Mouse (Mus musculus) liver, postnatal 0 days (tissue): ENCODE results near the gene Gsdma2. TPM values are rescaled to one million over a fixed set of nuclear protein-coding genes. Genes with fewer than 3 reads are reported as not detected.
"Not testable (repeated sequence)": the region's sequence is repeated elsewhere in the genome, so short reads cannot be mapped to it uniquely, and the experiment has no call there.

Source experiments
- ATAC-seq: fragments of 200-750 bp; cut with Nextera tagmentation; 2 replicates; pipeline ENCODE4 v1.8.0; 2017; ENCODE audit warnings: mild to moderate bottlenecking, moderate library complexity
- DNase-seq: peaks from one replicate; pipeline ENCODE4 v3.0.0-alpha.2; 2016
- H3K27ac ChIP-seq: fragments of 300-500 bp; sonication (generic); 2 replicates; pipeline ENCODE4 v1.5.1; 2014; ENCODE audit warnings: antibody characterized with exemption, moderate library complexity, mild to moderate bottlenecking, low read depth
- H3K27me3 ChIP-seq: fragments of 300-500 bp; sonication (generic); 2 replicates; pipeline ENCODE4 v1.6.1; 2014; ENCODE audit warnings: low read length, control low read depth, mixed read lengths; ENCODE audit not compliant: insufficient read depth
- H3K36me3 ChIP-seq: fragments of 300-500 bp; sonication (generic); replicated peaks from 2 replicates; pipeline ENCODE4 v1.6.1; 2014; ENCODE audit warnings: mild to moderate bottlenecking, control low read depth, low read length, moderate library complexity, mixed read lengths; ENCODE audit not compliant: insufficient read depth
- H3K4me1 ChIP-seq: fragments of 300-500 bp; sonication (generic); 2 replicates; pipeline ENCODE4 v1.6.1; 2014; ENCODE audit warnings: antibody characterized with exemption, mild to moderate bottlenecking, control low read depth; ENCODE audit not compliant: insufficient read depth
- H3K4me2 ChIP-seq: fragments of 300-500 bp; sonication (generic); 2 replicates; pipeline ENCODE4 v1.6.1; 2014; ENCODE audit warnings: low read depth, mild to moderate bottlenecking, low read length, moderate library complexity, mixed read lengths
- H3K4me3 ChIP-seq: fragments of 300-500 bp; sonication (generic); 2 replicates; pipeline ENCODE4 v1.5.1; 2014; ENCODE audit warnings: low read depth, low read length
- H3K9ac ChIP-seq: fragments of 300-500 bp; sonication (generic); replicated peaks from 2 replicates; pipeline ENCODE4 v1.6.1; 2014; ENCODE audit warnings: mild to moderate bottlenecking, moderate library complexity
- H3K9me3 ChIP-seq: fragments of 300-500 bp; sonication (generic); 2 replicates; pipeline ENCODE4 v1.6.1; 2016; ENCODE audit warnings: mild to moderate bottlenecking, control low read depth, low read length, mixed read lengths
- CTCF ChIP-seq: sonication (generic); IDR thresholded peaks from 2 replicates; pipeline ENCODE4 v1.5.1; 2016; ENCODE audit warnings: antibody characterized with exemption, low read depth
- EP300 ChIP-seq: IDR thresholded peaks from 2 replicates; pipeline ENCODE4 v1.6.1; 2016; ENCODE audit warnings: antibody characterized with exemption, low read depth, mild to moderate bottlenecking
- WGBS: fragments of 180-500 bp; shearing (Covaris S2); extraction: QIAGEN DNeasy Blood & Tissue Kit; methylation state at CpG from one replicate; pipeline ENCODE4 v1.1.7; 2014; ENCODE audit not compliant: insufficient replicate concordance; 5-methylcytosine and 5-hydroxymethylcytosine counted together
- polyA plus RNA-seq: library from polyadenylated mRNA; unstranded; fragments of >200 nt; fragmentation: Nextera tagmentation; extraction: Ambion mirVana; gene quantifications from 2 replicates; pipeline ENCODE4 v1.2.1, GENCODE M21; 2015

Gene Gsdma2
- polyA plus RNA-seq, 1 experiment from 2014 or later: not detected

DNA sequence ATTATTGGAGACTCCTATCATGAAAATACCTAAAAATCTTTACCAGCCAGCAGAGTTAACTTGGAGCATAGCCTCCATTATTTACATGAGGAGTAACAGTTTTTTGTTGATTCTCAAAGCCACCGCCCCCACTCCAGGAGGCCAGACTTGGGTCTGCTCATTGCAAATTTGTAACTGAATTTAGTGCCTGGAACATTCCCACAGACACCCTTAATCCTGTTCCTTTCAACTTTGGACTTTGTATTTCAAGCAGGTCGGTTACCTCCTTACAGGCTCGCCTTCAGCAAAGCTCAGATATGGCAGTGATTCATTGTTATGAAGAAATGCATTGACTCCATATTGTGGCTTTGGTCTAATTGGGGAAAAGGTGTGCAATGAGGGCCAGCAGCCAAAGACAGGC lies 1.8 kb upstream of the Gsdma2 start:
- no peak overlapping the region for H3K4me3 ChIP-seq

GRCm38 (mm10) chr11:98645946-98646345 lies 613 bp upstream of the Gsdma2 start:
- TF ChIP-seq EP300 (no peak), CTCF (no peak)
- DNase-seq (no peak), ATAC-seq (no peak)
- 46% methylated on average over 2 of the region's 2 CpGs for WGBS
- H3K4me2 ChIP-seq: no peak overlapping the region
- H3K36me3 ChIP-seq: no peaks in the 10 kb centered on the region
- no peak overlapping the region for H3K9ac ChIP-seq
- H3K9me3 ChIP-seq: no peaks in the 10 kb centered on the region
- H3K27ac ChIP-seq: no peak overlapping the region
- H3K27me3 ChIP-seq: peaks cover 3% of the 10 kb centered on the region; the same call in 1 of the 2 replicates
- no peaks in the 10 kb centered on the region for H3K4me1 ChIP-seq
- H3K4me3 ChIP-seq: no peak overlapping the region

More for the DNA sequence above, 1.8 kb upstream of the Gsdma2 start:
- TF ChIP-seq CTCF: no peak
- TF ChIP-seq EP300: no peak
- 73% methylated on average over 3 of the region's 3 CpGs for WGBS
- no peak overlapping the region for H3K4me2 ChIP-seq
- DNase-seq (no peak), ATAC-seq (no peak)
- no peaks in the 10 kb centered on the region for H3K36me3 ChIP-seq
- no peak overlapping the region for H3K9ac ChIP-seq
- H3K27me3 ChIP-seq: no peaks in the 10 kb centered on the region
- H3K4me1 ChIP-seq: no peaks in the 10 kb centered on the region
- no peak overlapping the region for H3K27ac ChIP-seq
- no peaks in the 10 kb centered on the region for H3K9me3 ChIP-seq

DNA sequence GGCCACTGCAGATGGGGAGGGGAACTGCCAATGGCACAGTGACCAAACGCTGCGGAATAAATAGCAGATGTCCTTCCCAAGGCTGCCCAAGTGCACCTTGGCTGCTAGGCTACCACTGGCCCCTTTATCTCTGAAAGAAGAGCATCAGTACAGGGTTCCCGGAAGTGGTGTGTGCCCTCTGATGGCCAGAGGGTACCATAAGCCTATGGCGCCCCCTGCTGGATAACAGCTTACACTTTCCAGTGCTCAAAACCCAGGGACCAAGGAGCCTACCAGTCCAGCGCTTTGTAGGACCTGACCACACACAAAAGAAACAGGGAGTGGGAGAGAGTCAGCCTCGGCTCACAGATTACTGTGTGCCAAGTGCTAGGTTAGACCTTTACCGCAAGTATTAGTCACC lies 8.5 kb downstream of the Gsdma2 start:
- not testable (repeated sequence) for H3K4me3 ChIP-seq, H3K9ac ChIP-seq, H3K27me3 ChIP-seq, H3K9me3 ChIP-seq, H3K36me3 ChIP-seq, H3K27ac ChIP-seq, H3K4me1 ChIP-seq, H3K4me2 ChIP-seq
- WGBS: 6% methylated on average over 7 of the region's 7 CpGs
- DNase-seq (peak; percentile 69), ATAC-seq (peak; percentile 56)
- peak; percentile 80 for TF ChIP-seq CTCF

- TF ChIP-seq CTCF (peak; percentile 88), EP300 (no peak)
- 0 out of 2 replicates have a peak, but pooled peaks cover 2% of the 10 kb centered on the region for H3K4me1 ChIP-seq
- H3K4me3 ChIP-seq: no peak overlapping the region
- H3K9ac ChIP-seq: no peak overlapping the region
- 0 out of 2 replicates have a peak, but pooled peaks cover 2% of the 10 kb centered on the region for H3K27me3 ChIP-seq
- peak; percentile 47; the same call in 1 of the 2 replicates for ATAC-seq
- H3K9me3 ChIP-seq: no peaks in the 10 kb centered on the region
- H3K27ac ChIP-seq: no peak overlapping the region
- DNase-seq: peak; percentile 49
- H3K36me3 ChIP-seq: no peaks in the 10 kb centered on the region
- H3K4me2 ChIP-seq: 0 out of 2 replicates have a peak overlapping the region, but pooled peaks have one; percentile 29
- WGBS: 6% methylated on average over 6 of the region's 6 CpGs
Measured at GRCm38 (mm10) chr11:98660517-98660916, 14.0 kb downstream of the Gsdma2 start.

DNA sequence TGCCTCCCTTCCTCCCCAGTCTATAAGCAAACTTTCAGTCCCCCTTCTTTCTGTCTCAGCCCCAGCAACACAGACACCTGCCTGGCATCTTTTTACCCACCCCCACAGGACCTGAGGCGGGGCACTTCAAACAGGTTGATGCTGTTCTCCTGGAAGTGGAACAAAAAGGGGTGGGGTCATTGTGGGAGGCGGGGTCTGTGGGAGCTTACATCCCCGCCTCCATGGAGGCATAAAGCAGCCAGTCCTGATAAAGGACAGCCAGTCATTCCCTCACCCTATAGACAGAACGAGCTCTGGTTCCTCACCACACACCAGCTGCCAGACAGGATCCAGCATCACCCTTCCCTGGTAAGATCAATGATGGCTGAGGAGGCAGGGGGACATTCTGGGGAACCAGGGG lies 17.5 kb downstream of the Gsdma2 start, which contains the start of gene Gsdma:
Gsdma (plus strand) TSS at position 261 of the 400 bp plus-strand sequence.
- no peak for ATAC-seq
- Histone ChIP-seq H3K9me3 (no peaks in the 10 kb centered on the region), H3K9ac (no peak within 1 kb of the TSS), H3K27me3 (peaks cover 13% of the 10 kb centered on the region), H3K4me2 (no peak within 1 kb of the TSS), H3K4me3 (no peak within 1 kb of the TSS), H3K27ac (no peak within 1 kb of the TSS), H3K4me1 (0 out of 2 replicates have a peak, but pooled peaks cover 2% of the 10 kb centered on the region), H3K36me3 (no peaks in the 10 kb centered on the region)
- 37% methylated on average over 4 of the region's 4 CpGs for WGBS
- DNase-seq: no peak
- TF ChIP-seq EP300 (no peak), CTCF (no peak)

- TF ChIP-seq EP300: no peak
- H3K4me2 ChIP-seq: no peak overlapping the region
- no peaks in the 10 kb centered on the region for H3K9me3 ChIP-seq
- no peaks in the 10 kb centered on the region; the same call in 1 of the 2 replicates for H3K4me1 ChIP-seq
- H3K27ac ChIP-seq: no peak overlapping the region
- DNase-seq (no peak), ATAC-seq (no peak)
- H3K9ac ChIP-seq: no peak overlapping the region
- no peaks in the 10 kb centered on the region for H3K36me3 ChIP-seq
- 32% methylated on average over 2 of the region's 2 CpGs for WGBS
- H3K27me3 ChIP-seq: peaks cover 16% of the 10 kb centered on the region
- no peak overlapping the region for H3K4me3 ChIP-seq
Measured at GRCm38 (mm10) chr11:98668984-98669383, 22.4 kb downstream of the Gsdma2 start.
